Mouse (Mus musculus): ENCODE measurements around the gene Klk1b8. TPM values are rescaled to one million over a fixed set of nuclear protein-coding genes. Genes with fewer than 3 reads are reported as not detected.
"Not testable (repeated sequence)": the region's sequence is repeated elsewhere in the genome, so short reads cannot be mapped to it uniquely, and the experiment has no call there.

The Klk1b8 gene
- polyA plus RNA-seq, 1 experiment from 2014 or later = not detected

DNA sequence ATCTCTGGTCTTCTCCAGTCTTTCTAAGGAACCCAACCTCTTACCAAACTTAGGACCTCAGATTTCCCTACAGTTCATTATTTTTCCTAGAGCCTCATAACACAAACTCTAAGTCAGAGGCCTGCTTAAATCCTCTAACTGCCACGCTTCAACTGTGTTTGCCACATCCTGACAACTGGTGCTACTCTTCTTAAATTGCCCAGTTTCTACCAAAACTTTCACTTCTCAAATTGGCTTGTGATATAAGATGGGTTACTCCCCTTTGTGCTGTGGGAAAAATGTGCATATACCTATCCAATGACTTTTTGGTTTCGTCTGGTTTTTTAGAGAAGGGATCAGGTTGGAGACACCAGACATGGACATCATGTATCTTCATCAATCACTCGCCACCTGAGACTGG is 16.6 kb downstream of the Klk1b8 start:
- WGBS = 84% methylated on average over 3 of the region's 3 CpGs
- H3K9ac ChIP-seq (ENCODE audit: low read length) = no peak overlapping the region

DNA sequence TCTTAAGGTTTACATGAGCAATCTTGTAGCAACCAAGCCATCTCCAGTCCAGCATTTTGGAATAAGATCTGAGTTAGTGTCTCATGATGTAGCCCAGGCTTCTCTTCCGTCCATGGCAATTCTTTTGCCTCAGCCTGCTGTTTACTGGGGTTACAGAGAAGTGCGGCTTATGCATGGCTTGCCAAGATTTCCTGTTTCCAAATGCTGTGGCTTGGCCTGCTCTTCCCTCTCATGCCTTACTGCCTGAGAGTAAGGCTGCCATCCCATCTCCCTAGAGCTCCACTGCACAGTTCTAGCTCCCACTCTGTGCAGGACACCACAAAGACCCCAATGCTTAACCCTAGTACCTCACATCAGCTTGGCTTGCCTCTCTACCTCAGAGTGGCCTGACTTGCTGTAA is 17.1 kb downstream of the Klk1b8 start:
- H3K4me1 ChIP-seq (ENCODE audit: control insufficient read depth, insufficient read depth, low read length) = no peaks in the 10 kb centered on the region
- H3K9me3 ChIP-seq (ENCODE audit: control insufficient read depth, low read length) = no peaks in the 10 kb centered on the region
- H3K4me2 ChIP-seq (ENCODE audit: low read depth, severe bottlenecking) = no peak overlapping the region
- ATAC-seq (ENCODE audit: insufficient number of reproducible peaks, low FRiP score, low TSS enrichment, low read depth) = no peak
- H3K36me3 ChIP-seq (ENCODE audit: control insufficient read depth, insufficient read depth, low read length) = no peaks in the 10 kb centered on the region
- no peak overlapping the region for H3K4me3 ChIP-seq (ENCODE audit: low read depth, low read length)
- no peak overlapping the region for H3K9ac ChIP-seq (ENCODE audit: low read length)
- WGBS = 87% methylated on average over 2 of the region's 2 CpGs
- DNase-seq (ENCODE audit: low spot score) = no peak
- H3K27ac ChIP-seq (replicated peaks; ENCODE audit: low read depth, low read length) = no peak overlapping the region
- no peaks in the 10 kb centered on the region for H3K27me3 ChIP-seq (ENCODE audit: control insufficient read depth, insufficient read depth, low read length)

More for the DNA sequence above, 16.6 kb downstream of the Klk1b8 start:
- DNase-seq (ENCODE audit: low spot score) (no peak), ATAC-seq (ENCODE audit: insufficient number of reproducible peaks, low FRiP score, low TSS enrichment, low read depth) (no peak)
- Histone ChIP-seq H3K27ac (replicated peaks; ENCODE audit: low read depth, low read length) (no peak overlapping the region), H3K27me3 (ENCODE audit: control insufficient read depth, insufficient read depth, low read length) (no peaks in the 10 kb centered on the region), H3K36me3 (ENCODE audit: control insufficient read depth, insufficient read depth, low read length) (no peaks in the 10 kb centered on the region), H3K4me3 (ENCODE audit: low read depth, low read length) (no peak overlapping the region), H3K4me2 (ENCODE audit: low read depth, severe bottlenecking) (no peak overlapping the region), H3K9me3 (ENCODE audit: control insufficient read depth, low read length) (no peaks in the 10 kb centered on the region), H3K4me1 (ENCODE audit: control insufficient read depth, insufficient read depth, low read length) (no peaks in the 10 kb centered on the region)

DNA sequence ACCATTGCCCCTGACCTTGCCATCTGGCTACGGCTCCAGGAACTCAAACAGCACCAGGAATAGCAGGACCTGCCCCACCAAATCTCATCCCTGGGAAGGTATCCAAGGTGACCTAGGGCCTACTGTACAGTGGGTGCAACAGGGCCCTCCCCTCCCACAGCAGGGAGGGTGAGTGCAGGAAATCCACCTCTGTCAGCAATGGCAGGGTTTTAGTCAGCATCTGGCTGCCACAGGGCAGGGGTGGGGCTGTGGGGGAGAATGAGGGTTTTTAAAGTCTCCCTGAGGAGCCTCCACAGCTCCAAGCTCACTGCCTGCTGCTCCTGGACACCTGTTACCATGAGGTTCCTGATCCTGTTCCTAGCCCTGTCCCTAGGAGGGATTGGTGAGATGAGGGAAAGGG is 25.3 kb downstream of the Klk1b8 start, which contains the start of gene Klk1b9:
Gene Klk1b9, plus strand, starts transcription at position 301 of the 400 bp plus-strand sequence.
- not testable (repeated sequence) for H3K4me3 ChIP-seq (ENCODE audit: low read depth, low read length); H3K27me3 ChIP-seq (ENCODE audit: control insufficient read depth, insufficient read depth, low read length); H3K9me3 ChIP-seq (ENCODE audit: control insufficient read depth, low read length); ATAC-seq (ENCODE audit: insufficient number of reproducible peaks, low FRiP score, low TSS enrichment, low read depth); H3K9ac ChIP-seq (ENCODE audit: low read length); H3K4me2 ChIP-seq (ENCODE audit: low read depth, severe bottlenecking); H3K4me1 ChIP-seq (ENCODE audit: control insufficient read depth, insufficient read depth, low read length); DNase-seq (ENCODE audit: low spot score); H3K27ac ChIP-seq (replicated peaks; ENCODE audit: low read depth, low read length); H3K36me3 ChIP-seq (ENCODE audit: control insufficient read depth, insufficient read depth, low read length)
- WGBS = 69% methylated on average over 1 of the region's 1 CpGs

DNA sequence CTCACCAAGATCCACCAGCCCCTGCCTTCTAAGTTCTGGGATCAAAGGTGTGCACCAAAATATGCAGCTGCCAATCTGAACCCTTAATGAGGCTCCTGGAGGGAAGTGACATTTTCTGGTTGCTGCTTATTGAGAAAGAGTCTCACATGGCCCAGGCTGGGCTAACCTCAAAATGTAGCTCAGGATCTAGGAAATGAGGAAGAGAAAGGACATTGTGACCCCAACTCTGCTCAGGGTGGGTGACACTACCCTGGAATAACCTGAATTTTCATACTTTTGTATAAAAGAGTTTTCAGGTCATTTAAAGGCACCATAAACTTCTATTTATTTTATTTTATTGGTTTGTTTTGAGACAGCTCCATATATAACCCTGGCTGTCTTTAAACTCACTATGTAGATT is 35.2 kb downstream of the Klk1b8 start:
- Histone ChIP-seq H3K27me3 (ENCODE audit: control insufficient read depth, insufficient read depth, low read length) (no peaks in the 10 kb centered on the region), H3K27ac (replicated peaks; ENCODE audit: low read depth, low read length) (no peak overlapping the region), H3K9ac (ENCODE audit: low read length) (no peak overlapping the region), H3K36me3 (ENCODE audit: control insufficient read depth, insufficient read depth, low read length) (no peaks in the 10 kb centered on the region), H3K4me1 (ENCODE audit: control insufficient read depth, insufficient read depth, low read length) (no peaks in the 10 kb centered on the region), H3K4me2 (ENCODE audit: low read depth, severe bottlenecking) (no peak overlapping the region), H3K4me3 (ENCODE audit: low read depth, low read length) (no peak overlapping the region), H3K9me3 (ENCODE audit: control insufficient read depth, low read length) (no peaks in the 10 kb centered on the region)
- ATAC-seq (ENCODE audit: insufficient number of reproducible peaks, low FRiP score, low TSS enrichment, low read depth) (no peak), DNase-seq (ENCODE audit: low spot score) (no peak)

DNA sequence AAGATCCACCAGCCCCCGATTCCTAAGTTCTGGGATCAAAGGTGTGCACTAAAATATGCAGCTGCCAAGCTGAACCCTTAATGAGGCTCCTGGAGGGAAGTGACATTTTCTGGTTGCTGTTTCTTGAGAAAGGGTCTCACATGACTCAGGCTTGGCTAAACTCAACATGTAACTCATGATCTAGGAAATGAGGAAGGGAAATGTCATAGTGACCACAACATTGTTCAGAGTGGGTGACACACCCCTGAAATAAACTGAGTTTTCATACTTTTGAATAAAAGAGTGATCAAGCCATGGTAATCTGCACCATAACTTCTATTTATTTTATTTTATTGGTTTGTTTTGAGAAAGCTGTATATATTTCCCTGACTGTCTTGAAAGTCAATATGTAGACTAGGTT is 44.4 kb downstream of the Klk1b8 start:
- H3K4me2 ChIP-seq (ENCODE audit: low read depth, severe bottlenecking); H3K36me3 ChIP-seq (ENCODE audit: control insufficient read depth, insufficient read depth, low read length); H3K4me3 ChIP-seq (ENCODE audit: low read depth, low read length); H3K9ac ChIP-seq (ENCODE audit: low read length); H3K9me3 ChIP-seq (ENCODE audit: control insufficient read depth, low read length); ATAC-seq (ENCODE audit: insufficient number of reproducible peaks, low FRiP score, low TSS enrichment, low read depth); H3K27ac ChIP-seq (replicated peaks; ENCODE audit: low read depth, low read length); H3K4me1 ChIP-seq (ENCODE audit: control insufficient read depth, insufficient read depth, low read length); DNase-seq (ENCODE audit: low spot score); H3K27me3 ChIP-seq (ENCODE audit: control insufficient read depth, insufficient read depth, low read length): not testable (repeated sequence)
- WGBS = 61% methylated on average over 1 of the region's 1 CpGs

DNA sequence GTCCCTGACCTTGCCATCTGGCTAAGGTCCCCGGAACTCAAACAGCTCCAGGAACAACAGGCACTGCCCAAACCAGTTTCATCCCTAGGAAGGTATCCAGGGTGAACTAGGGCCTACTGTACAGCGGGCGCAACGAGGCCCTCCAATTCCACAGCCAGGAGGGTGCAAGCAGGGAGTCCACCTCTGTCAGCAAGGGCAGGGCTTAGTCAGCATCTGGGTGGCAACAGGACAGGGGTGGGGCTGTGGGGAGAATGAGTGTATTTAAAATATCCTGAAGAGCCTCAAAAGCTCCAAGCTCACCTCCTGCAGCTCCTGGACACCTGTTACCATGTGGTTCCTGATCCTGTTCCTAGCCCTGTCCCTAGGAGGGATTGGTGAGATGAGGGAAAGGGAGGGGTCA is 45.1 kb downstream of the Klk1b8 start, which contains the start of gene Klk1b11:
Gene Klk1b11, plus strand, starts transcription at position 301 of the 400 bp plus-strand sequence.
- not testable (repeated sequence) for H3K9ac ChIP-seq (ENCODE audit: low read length); H3K27me3 ChIP-seq (ENCODE audit: control insufficient read depth, insufficient read depth, low read length); H3K36me3 ChIP-seq (ENCODE audit: control insufficient read depth, insufficient read depth, low read length); DNase-seq (ENCODE audit: low spot score); ATAC-seq (ENCODE audit: insufficient number of reproducible peaks, low FRiP score, low TSS enrichment, low read depth); H3K4me3 ChIP-seq (ENCODE audit: low read depth, low read length); H3K27ac ChIP-seq (replicated peaks; ENCODE audit: low read depth, low read length); H3K9me3 ChIP-seq (ENCODE audit: control insufficient read depth, low read length); H3K4me1 ChIP-seq (ENCODE audit: control insufficient read depth, insufficient read depth, low read length); H3K4me2 ChIP-seq (ENCODE audit: low read depth, severe bottlenecking)
- 87% methylated on average over 4 of the region's 4 CpGs for WGBS

Other genes starting within 250 kb of the Klk1b8 start
- gene Klk13, start 238.1 kb upstream of the Klk1b8 start, polyA plus RNA-seq (2014; fragmentation: Nextera tagmentation; extraction: Ambion mirVana) = 0.48 and 1.0 TPM in 2 replicates
- gene Klk12, start 181.8 kb upstream of the Klk1b8 start, polyA plus RNA-seq (2014; fragmentation: Nextera tagmentation; extraction: Ambion mirVana) = not detected in 2 replicates
- gene Klk11, start 176.1 kb upstream of the Klk1b8 start, polyA plus RNA-seq (2014; fragmentation: Nextera tagmentation; extraction: Ambion mirVana) = not detected in 2 replicates
- gene Klk10, start 169.6 kb upstream of the Klk1b8 start, polyA plus RNA-seq (2014; fragmentation: Nextera tagmentation; extraction: Ambion mirVana) = 0.15 TPM in 1 of 2 replicates, not detected in the other
- gene Klk9, start 158.8 kb upstream of the Klk1b8 start, polyA plus RNA-seq (2014; fragmentation: Nextera tagmentation; extraction: Ambion mirVana) = not detected in 2 replicates
- 15.8 and 16.1 TPM in 2 replicates for gene Klk8, start 153.1 kb upstream of the Klk1b8 start, polyA plus RNA-seq (2014; fragmentation: Nextera tagmentation; extraction: Ambion mirVana)
- gene Klk7, start 139.4 kb upstream of the Klk1b8 start, polyA plus RNA-seq (2014; fragmentation: Nextera tagmentation; extraction: Ambion mirVana) = 0.23 TPM in 1 of 2 replicates, not detected in the other
- gene Klk6, start 126.2 kb upstream of the Klk1b8 start, polyA plus RNA-seq (2014; fragmentation: Nextera tagmentation; extraction: Ambion mirVana) = 0.24 TPM in 1 of 2 replicates, not detected in the other
- gene Klk5, start 108.7 kb upstream of the Klk1b8 start, polyA plus RNA-seq (2014; fragmentation: Nextera tagmentation; extraction: Ambion mirVana) = not detected in 2 replicates
- gene Klk4, start 69.5 kb upstream of the Klk1b8 start, polyA plus RNA-seq (2014; fragmentation: Nextera tagmentation; extraction: Ambion mirVana) = 0.16 TPM in 2 replicates
- gene Klk15, start 16.9 kb upstream of the Klk1b8 start, polyA plus RNA-seq (2014; fragmentation: Nextera tagmentation; extraction: Ambion mirVana) = not detected in 2 replicates
- not detected in 2 replicates for gene Klk1b1, start 16.1 kb downstream of the Klk1b8 start, polyA plus RNA-seq (2014; fragmentation: Nextera tagmentation; extraction: Ambion mirVana)
- not detected in 2 replicates for gene Klk1b9, start 25.4 kb downstream of the Klk1b8 start, polyA plus RNA-seq (2014; fragmentation: Nextera tagmentation; extraction: Ambion mirVana)
- not detected in 2 replicates for gene Klk1b11, start 45.2 kb downstream of the Klk1b8 start, polyA plus RNA-seq (2014; fragmentation: Nextera tagmentation; extraction: Ambion mirVana)
- gene Klk1b26, start 61.5 kb downstream of the Klk1b8 start, polyA plus RNA-seq (2014; fragmentation: Nextera tagmentation; extraction: Ambion mirVana) = not detected in 2 replicates
- gene Klk1b27, start 101.6 kb downstream of the Klk1b8 start, polyA plus RNA-seq (2014; fragmentation: Nextera tagmentation; extraction: Ambion mirVana) = not detected in 2 replicates
- not detected in 2 replicates for gene Klk1b21, start 151.7 kb downstream of the Klk1b8 start, polyA plus RNA-seq (2014; fragmentation: Nextera tagmentation; extraction: Ambion mirVana)
- not detected in 2 replicates for gene Klk1b22, start 162.0 kb downstream of the Klk1b8 start, polyA plus RNA-seq (2014; fragmentation: Nextera tagmentation; extraction: Ambion mirVana)
- gene Klk1b16, start 186.1 kb downstream of the Klk1b8 start, polyA plus RNA-seq (2014; fragmentation: Nextera tagmentation; extraction: Ambion mirVana) = not detected in 2 replicates
- gene Klk1b24, start 237.6 kb downstream of the Klk1b8 start, polyA plus RNA-seq (2014; fragmentation: Nextera tagmentation; extraction: Ambion mirVana) = not detected in 2 replicates
- not detected in 2 replicates for gene Klk1b3, start 247.5 kb downstream of the Klk1b8 start, polyA plus RNA-seq (2014; fragmentation: Nextera tagmentation; extraction: Ambion mirVana)